Mouse (Mus musculus) hindbrain, postnatal 0 days (tissue): ENCODE results near the gene Ndrg3. TPM values are rescaled to one million over a fixed set of nuclear protein-coding genes. Genes with fewer than 3 reads are reported as not detected.

ENCODE experiments used
- ATAC-seq: fragments of 200-750 bp; cut with Nextera tagmentation; 2 replicates; pipeline ENCODE4 v1.8.0; 2017; ENCODE audit warnings: mild to moderate bottlenecking, moderate TSS enrichment, moderate library complexity
- DNase-seq: peaks from one replicate; pipeline ENCODE4 v3.0.0-alpha.2; 2015; ENCODE audit warnings: low spot score
- H3K27ac ChIP-seq: fragments of 300-500 bp; sonication (generic); 2 replicates; pipeline ENCODE4 v1.5.1; 2014; ENCODE audit warnings: mild to moderate bottlenecking
- H3K27me3 ChIP-seq: fragments of 300-500 bp; sonication (generic); 2 replicates; pipeline ENCODE4 v1.6.1; 2014; ENCODE audit warnings: low read length, mixed read lengths; ENCODE audit not compliant: insufficient read depth
- H3K36me3 ChIP-seq: fragments of 300-500 bp; sonication (generic); 2 replicates; pipeline ENCODE4 v1.6.1; 2014; ENCODE audit warnings: low read length, mixed read lengths; ENCODE audit not compliant: insufficient read depth
- H3K4me1 ChIP-seq: fragments of 300-500 bp; sonication (generic); 2 replicates; pipeline ENCODE4 v1.6.1; 2014; ENCODE audit warnings: antibody characterized with exemption, low read length, mixed read lengths; ENCODE audit not compliant: insufficient read depth
- H3K4me2 ChIP-seq: fragments of 300-500 bp; sonication (generic); 2 replicates; pipeline ENCODE4 v1.6.1; 2014; ENCODE audit warnings: low read depth, mild to moderate bottlenecking, low read length, moderate library complexity, mixed read lengths
- H3K4me3 ChIP-seq: fragments of 300-500 bp; sonication (generic); 2 replicates; pipeline ENCODE4 v1.5.1; 2014; ENCODE audit warnings: low read length
- H3K9ac ChIP-seq: fragments of 300-500 bp; sonication (generic); replicated peaks from 2 replicates; pipeline ENCODE4 v1.6.1; 2014; ENCODE audit warnings: mild to moderate bottlenecking, low read length, moderate library complexity, mixed read lengths
- H3K9me3 ChIP-seq: fragments of 300-500 bp; sonication (generic); 2 replicates; pipeline ENCODE4 v1.6.1; 2016; ENCODE audit warnings: low read length, mixed read lengths
- CTCF ChIP-seq: IDR thresholded peaks from 2 replicates; pipeline ENCODE4 v1.5.1; 2016; ENCODE audit warnings: antibody characterized with exemption, control low read depth, low read depth
- WGBS: fragments of 180-500 bp; shearing (Covaris S2); extraction: QIAGEN DNeasy Blood & Tissue Kit; methylation state at CpG from one replicate; pipeline ENCODE4 v1.1.7; 2014; 5-methylcytosine and 5-hydroxymethylcytosine counted together
- polyA plus RNA-seq: library from polyadenylated mRNA; unstranded; fragments of >200 nt; fragmentation: Nextera tagmentation; extraction: Ambion mirVana; gene quantifications from 2 replicates; pipeline ENCODE4 v1.2.1, GENCODE M21; 2015
- total RNA-seq: library from RNA; depleted of rRNA; stranded (reverse); fragments of >200 nt; gene quantifications from 2 replicates; pipeline ENCODE4 v1.2.3, GENCODE M21; 2014

The Ndrg3 gene
- total and polyA plus RNA-seq, 2 experiments from 2014 or later, result 167 to 183 TPM

GRCm38 (mm10) chr2:157002321-157002720, 10.5 kb upstream of the Ndrg3 start:
- Histone ChIP-seq H3K4me2 (no peak overlapping the region), H3K4me1 (peaks cover 3% of the 10 kb centered on the region; the same call in 1 of the 2 replicates), H3K36me3 (no peaks in the 10 kb centered on the region), H3K9ac (no peak overlapping the region), H3K4me3 (no peak overlapping the region), H3K27ac (no peak overlapping the region), H3K9me3 (no peaks in the 10 kb centered on the region), H3K27me3 (no peaks in the 10 kb centered on the region)
- TF ChIP-seq CTCF, result no peak
- DNase-seq, result no peak
- 88% methylated on average over 4 of the region's 4 CpGs for WGBS
- ATAC-seq, result no peak

- ATAC-seq, result no peak
Measured at GRCm38 (mm10) chr2:156998263-156998662, 6.4 kb upstream of the Ndrg3 start.

GRCm38 (mm10) chr2:156996576-156996975, 4.7 kb upstream of the Ndrg3 start:
- no peak overlapping the region for H3K4me2 ChIP-seq
- no peaks in the 10 kb centered on the region for H3K4me1 ChIP-seq
- WGBS, result 58% methylated on average over 6 of the region's 6 CpGs
- DNase-seq, result peak; percentile 89
- peak; percentile 69 for ATAC-seq
- H3K4me3 ChIP-seq, result no peak overlapping the region
- no peak overlapping the region for H3K9ac ChIP-seq
- H3K9me3 ChIP-seq, result no peaks in the 10 kb centered on the region
- no peaks in the 10 kb centered on the region for H3K27me3 ChIP-seq
- no peak overlapping the region for H3K27ac ChIP-seq
- H3K36me3 ChIP-seq, result no peaks in the 10 kb centered on the region
- peak; percentile 91 for TF ChIP-seq CTCF

More at GRCm38 (mm10) chr2:156998263-156998662, 6.4 kb upstream of the Ndrg3 start:
- TF ChIP-seq CTCF, result no peak
- DNase-seq, result peak; percentile 45
- no peaks in the 10 kb centered on the region for H3K27me3 ChIP-seq
- H3K9me3 ChIP-seq, result no peaks in the 10 kb centered on the region
- no peak overlapping the region for H3K27ac ChIP-seq
- WGBS, result 75% methylated on average over 5 of the region's 5 CpGs
- no peaks in the 10 kb centered on the region for H3K36me3 ChIP-seq
- no peak overlapping the region for H3K4me2 ChIP-seq
- H3K4me1 ChIP-seq, result no peaks in the 10 kb centered on the region
- no peak overlapping the region for H3K9ac ChIP-seq
- H3K4me3 ChIP-seq, result no peak overlapping the region

GRCm38 (mm10) chr2:156990727-156991431, 977 bp downstream of the Ndrg3 start:
- Histone ChIP-seq H3K27me3 (no peaks in the 10 kb centered on the region), H3K36me3 (no peaks in the 10 kb centered on the region), H3K4me3 (peak overlapping the region; percentile 66), H3K4me2 (peak overlapping the region; percentile 75), H3K9ac (peak overlapping the region; percentile 72), H3K27ac (peak overlapping the region; percentile 69; the same call in 1 of the 2 replicates), H3K4me1 (peaks cover 5% of the 10 kb centered on the region; the same call in 1 of the 2 replicates), H3K9me3 (no peaks in the 10 kb centered on the region)
- ATAC-seq (no peak), DNase-seq (peak; percentile 38)
- WGBS, result 2% methylated on average over 16 of the region's 16 CpGs
- TF ChIP-seq CTCF, result no peak

GRCm38 (mm10) chr2:156987316-156987715, 4.5 kb downstream of the Ndrg3 start:
- TF ChIP-seq CTCF, result no peak
- ATAC-seq (no peak), DNase-seq (no peak)
- 58% methylated on average over 3 of the region's 3 CpGs for WGBS
- Histone ChIP-seq H3K27me3 (no peaks in the 10 kb centered on the region), H3K4me2 (no peak overlapping the region), H3K4me3 (no peak overlapping the region), H3K9me3 (no peaks in the 10 kb centered on the region), H3K9ac (no peak overlapping the region), H3K27ac (no peak overlapping the region), H3K36me3 (no peaks in the 10 kb centered on the region), H3K4me1 (peaks cover 11% of the 10 kb centered on the region; the same call in 1 of the 2 replicates)

GRCm38 (mm10) chr2:156982864-156983263, 9.0 kb downstream of the Ndrg3 start:
- Histone ChIP-seq H3K9me3 (no peaks in the 10 kb centered on the region), H3K4me3 (no peak overlapping the region), H3K36me3 (no peaks in the 10 kb centered on the region), H3K9ac (no peak overlapping the region), H3K27ac (peak overlapping the region; percentile 20; the same call in 1 of the 2 replicates), H3K4me2 (no peak overlapping the region), H3K27me3 (no peaks in the 10 kb centered on the region), H3K4me1 (0 out of 2 replicates have a peak, but pooled peaks cover 6% of the 10 kb centered on the region)
- 57% methylated on average over 2 of the region's 2 CpGs for WGBS
- DNase-seq (no peak), ATAC-seq (no peak)
- no peak for TF ChIP-seq CTCF

- H3K9ac ChIP-seq, result no peak overlapping the region
- 84% methylated on average over 4 of the region's 4 CpGs for whole genome bisulfite sequencing
- H3K27me3 ChIP-seq, result no peaks in the 10 kb centered on the region
- ATAC-seq (no peak), DNase-seq (no peak)
- no peaks in the 10 kb centered on the region for H3K9me3 ChIP-seq
- H3K4me1 ChIP-seq, result peaks cover 17% of the 10 kb centered on the region
- H3K4me3 ChIP-seq, result no peak overlapping the region
- H3K36me3 ChIP-seq, result no peaks in the 10 kb centered on the region
- H3K4me2 ChIP-seq, result no peak overlapping the region
- no peak for TF ChIP-seq CTCF
- no peak overlapping the region for H3K27ac ChIP-seq
Measured at GRCm38 (mm10) chr2:156981291-156981690, 10.6 kb downstream of the Ndrg3 start.
